Mouse (Mus musculus) heart, postnatal 36 days (tissue): Measurements from ENCODE around the gene Sh2d5. TPM values are rescaled to one million over a fixed set of nuclear protein-coding genes. Genes with fewer than 3 reads are reported as not detected.

ENCODE experiments used
- DNase-seq, 2 experiments: peaks; one replicate each; pipeline ENCODE4 v3.0.0; 2021 to 2022
- intact Hi-C: fragments of 180-260 bp; cut with DNase I; formaldehyde crosslinking; loops from one replicate; pipeline ENCODE4 v1.15.1; 2025
- total RNA-seq, 2 experiments: library from RNA; stranded (reverse); gene quantifications; 2 replicates each; pipeline ENCODE4 v1.2.3; 2021

The Sh2d5 gene
- total RNA-seq, 2 experiments from 2014 or later: not detected

DNA sequence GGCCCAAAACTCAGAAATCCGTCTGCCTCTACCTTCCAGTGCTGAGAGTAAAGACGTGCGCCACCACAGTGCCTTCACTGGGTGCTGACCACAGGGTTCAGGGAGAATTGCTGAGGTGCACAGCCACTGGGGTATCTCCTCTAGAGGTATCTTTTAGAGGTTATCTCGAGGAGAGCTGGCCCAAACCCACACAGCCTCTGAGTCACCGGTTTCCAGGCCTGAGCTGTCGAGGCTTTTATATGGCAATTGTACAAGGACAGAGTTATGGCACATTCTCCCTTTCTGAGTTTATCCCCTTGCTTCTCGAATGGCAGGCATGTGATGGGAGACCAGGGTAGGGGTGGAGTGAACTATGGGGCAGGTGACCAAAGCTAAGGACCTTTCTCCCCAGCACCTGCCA, 8.5 kb downstream of the Sh2d5 start:
- intact Hi-C loops: no loop called here
- DNase-seq: no peak

GRCm38 (mm10) chr4:138259482-138259881, 9.3 kb downstream of the Sh2d5 start:
- intact Hi-C loops: no loop called here
- DNase-seq: no peak

DNA sequence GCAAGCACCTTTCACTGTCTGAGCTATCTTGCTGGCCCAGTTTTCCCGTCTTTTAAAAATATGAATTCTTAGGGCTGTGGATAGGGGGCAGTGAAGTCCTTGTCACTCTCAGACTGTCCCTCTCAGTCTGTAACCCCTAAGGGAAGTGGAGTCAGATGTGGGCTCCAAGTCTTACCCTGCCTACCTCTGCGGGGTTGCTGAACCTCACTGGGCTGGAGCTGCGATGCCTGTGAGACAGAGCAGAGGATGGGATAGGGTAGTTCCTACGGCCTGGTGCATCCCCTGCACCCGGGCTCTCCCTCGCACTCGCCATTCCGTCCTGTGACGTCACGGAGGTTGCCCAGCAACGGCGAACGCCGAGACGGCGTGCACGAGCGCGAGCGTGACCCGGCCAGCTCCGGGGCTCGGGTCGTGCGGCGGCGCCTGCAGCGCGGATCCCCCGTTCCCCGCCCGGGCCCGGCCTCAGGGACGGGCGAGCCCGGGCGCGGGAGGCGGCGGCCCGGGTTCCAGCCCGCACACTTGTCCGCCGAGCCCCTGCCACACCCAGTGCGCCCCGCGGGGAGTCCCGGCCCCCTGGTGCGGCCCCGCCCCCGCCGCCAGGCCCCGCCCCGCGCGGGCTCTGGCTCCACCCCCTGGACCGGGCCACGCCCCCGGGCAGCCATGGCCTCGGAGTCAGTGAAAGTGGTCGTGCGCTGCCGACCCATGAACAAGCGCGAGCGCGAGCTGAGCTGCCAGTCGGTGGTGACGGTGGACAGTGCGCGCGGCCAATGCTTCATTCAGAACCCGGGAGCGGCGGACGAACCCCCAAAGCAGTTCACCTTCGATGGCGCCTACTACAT, 11.9 kb downstream of the Sh2d5 start:
- intact Hi-C loops: no loop called here
- peak; percentile 86 to 89 for DNase-seq

- intact Hi-C loops: no loop called here
- DNase-seq: no peak
Measured at GRCm38 (mm10) chr4:138267869-138268268, 17.7 kb downstream of the Sh2d5 start.

DNA sequence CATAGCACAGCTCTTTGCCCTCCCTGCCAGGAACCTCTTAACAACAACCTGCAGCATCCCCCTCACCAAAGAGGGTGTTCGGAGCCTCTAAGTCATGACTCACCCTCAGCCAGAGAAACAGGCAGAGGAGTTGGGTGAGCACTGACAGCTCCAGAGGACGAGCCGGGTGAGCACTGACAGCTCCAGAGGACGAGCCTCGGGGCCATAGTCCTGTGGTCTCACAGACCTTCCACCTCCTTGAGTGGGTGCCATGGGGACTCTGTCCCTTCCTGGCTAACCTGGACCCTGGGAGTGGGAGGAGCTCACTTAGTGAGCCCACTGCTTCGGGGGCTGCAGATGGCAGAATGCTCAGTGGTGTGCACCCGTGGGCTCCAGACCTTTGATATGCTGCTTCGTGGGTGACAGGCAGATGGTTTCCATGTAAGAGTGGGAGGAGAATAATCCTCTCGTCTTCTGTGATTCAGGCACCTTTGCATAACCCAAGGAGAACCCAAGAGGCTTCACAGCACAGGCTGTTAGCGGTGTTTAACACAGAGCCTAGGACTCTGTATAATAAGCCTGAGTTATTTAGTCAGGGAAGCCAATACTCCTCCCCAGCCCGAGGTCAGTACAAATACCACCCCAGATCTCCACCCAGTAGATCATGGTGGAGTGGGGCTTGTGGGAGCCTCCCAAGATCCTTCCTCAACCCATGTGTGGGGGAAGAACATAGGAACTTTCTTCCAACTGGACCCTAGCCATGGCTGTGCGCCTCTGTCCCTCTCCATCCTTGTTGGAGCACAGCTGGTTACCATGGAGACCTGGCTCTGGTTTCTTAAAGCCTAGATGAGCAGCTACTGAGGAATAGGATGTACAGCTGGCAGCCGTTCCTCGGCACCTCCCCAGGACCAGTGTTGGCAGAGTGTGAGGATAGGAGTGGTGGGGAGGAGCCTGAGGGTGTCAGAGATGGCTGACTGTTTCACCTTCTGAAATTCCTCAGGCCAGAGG, 22.1 kb downstream of the Sh2d5 start:
- peak in 1 of 2 experiments; percentile 6 for DNase-seq
- intact Hi-C loops: no loop called here

DNA sequence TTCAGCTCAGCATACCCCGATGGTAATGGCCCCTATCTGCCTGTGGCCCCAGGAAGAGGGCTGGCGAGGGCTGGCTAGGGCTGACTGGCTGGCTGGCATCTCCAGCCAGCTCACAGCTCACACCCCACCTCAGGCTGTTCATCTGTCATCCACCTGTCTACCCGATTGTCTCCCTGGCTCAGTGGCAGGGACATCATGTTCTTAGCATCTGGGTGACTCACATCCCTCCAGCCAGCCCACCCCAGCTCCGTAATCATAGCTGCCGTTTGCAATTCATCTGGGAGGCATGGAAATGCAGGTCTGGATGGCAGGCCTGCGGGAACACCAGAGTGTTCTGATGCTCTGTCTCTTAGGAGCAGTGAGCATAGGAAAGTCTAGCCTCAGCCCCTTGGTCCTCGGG, 28.1 kb downstream of the Sh2d5 start:
- intact Hi-C loops: no loop called here
- no peak for DNase-seq

DNA sequence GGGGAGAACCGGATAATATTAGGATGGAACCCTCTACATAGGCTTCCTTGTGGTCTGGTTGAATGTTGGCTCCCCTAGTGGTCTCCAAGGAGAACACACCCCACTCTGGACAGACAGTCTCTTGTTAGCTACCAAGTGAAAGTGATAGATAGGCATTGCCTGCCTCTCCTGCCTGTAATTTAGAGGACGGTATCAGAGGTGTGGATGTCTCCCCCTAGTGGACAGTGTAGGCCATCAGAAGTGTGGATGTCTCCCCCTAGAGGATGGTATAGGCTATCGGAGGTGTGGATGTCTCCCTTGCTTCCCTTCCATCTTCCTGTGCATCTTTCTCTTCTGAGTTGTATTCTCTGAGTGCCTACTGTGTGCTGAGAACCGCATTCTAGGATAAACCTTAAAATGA, 32.6 kb downstream of the Sh2d5 start:
- intact Hi-C loops: no loop called here

DNA sequence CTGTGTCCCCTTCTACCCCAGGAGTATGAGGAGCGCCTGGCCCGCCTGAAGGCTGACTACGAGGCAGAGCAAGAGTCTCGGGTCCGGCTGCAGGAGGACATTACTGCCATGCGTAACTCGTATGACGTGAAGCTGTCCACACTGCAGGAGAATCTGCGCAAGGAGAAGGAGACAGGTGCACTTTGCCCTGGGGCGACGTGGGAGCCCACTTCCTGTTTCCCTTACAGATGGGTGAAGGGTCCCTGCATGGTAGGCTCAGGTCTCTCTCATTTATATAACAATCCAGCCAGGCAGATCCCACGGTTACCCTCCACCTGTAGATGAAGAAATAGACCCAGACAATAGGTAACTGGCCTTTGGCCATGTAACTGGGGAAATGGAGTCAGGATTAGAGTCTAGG, 36.2 kb downstream of the Sh2d5 start:
- DNase-seq: no peak
- intact Hi-C loops: no loop called here

More for the DNA sequence above, 32.6 kb downstream of the Sh2d5 start:
- DNase-seq: peak; percentile 22 to 26

GRCm38 (mm10) chr4:138288691-138289090, 38.5 kb downstream of the Sh2d5 start:
- intact Hi-C loops: no loop called here
- DNase-seq: no peak

GRCm38 (mm10) chr4:138292028-138292427, 41.8 kb downstream of the Sh2d5 start:
- intact Hi-C loops: no loop called here
- no peak for DNase-seq

- intact Hi-C loops: no loop called here
Measured at GRCm38 (mm10) chr4:138293261-138293948, 43.2 kb downstream of the Sh2d5 start.

DNA sequence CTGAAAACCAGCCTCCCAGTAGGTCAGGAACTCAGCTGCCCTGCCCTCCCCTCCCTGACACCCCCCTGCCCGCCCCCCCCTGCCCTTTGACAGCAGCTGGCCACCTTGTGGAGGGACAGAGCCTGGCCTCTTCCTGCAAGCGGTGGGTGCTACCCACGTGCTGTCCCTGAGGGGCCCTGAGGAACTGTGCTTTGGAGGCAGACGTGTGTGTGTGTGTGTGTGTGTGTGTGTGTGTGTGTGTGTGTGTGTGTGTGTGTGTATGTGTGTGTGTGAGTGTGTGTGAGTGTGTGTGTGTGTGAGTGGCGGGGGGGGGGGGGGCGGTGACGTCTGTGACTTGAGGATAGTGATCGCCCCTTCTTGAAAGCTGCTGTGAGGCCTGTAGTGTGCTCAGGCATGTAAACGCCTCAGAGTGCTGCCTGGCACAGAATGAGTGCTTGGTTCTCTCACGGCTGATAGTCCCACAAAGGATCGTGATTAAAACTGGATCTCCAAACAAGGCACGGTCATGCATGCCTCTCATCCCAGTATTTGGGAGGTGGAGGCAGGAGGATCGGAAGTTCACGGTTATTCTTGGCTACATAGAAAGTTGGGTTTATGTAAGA, 43.8 kb downstream of the Sh2d5 start:
- no peak for DNase-seq
- intact Hi-C loops: no loop called here

More at GRCm38 (mm10) chr4:138293261-138293948, 43.2 kb downstream of the Sh2d5 start:
- DNase-seq: no peak

GRCm38 (mm10) chr4:138301271-138301780, 51.1 kb downstream of the Sh2d5 start:
- no peak for DNase-seq
- intact Hi-C loops: loop anchor here (10.0 kb wide), 1 partner anchor 307 kb away; the partner anchor contains the start of gene Eif4g3

DNA sequence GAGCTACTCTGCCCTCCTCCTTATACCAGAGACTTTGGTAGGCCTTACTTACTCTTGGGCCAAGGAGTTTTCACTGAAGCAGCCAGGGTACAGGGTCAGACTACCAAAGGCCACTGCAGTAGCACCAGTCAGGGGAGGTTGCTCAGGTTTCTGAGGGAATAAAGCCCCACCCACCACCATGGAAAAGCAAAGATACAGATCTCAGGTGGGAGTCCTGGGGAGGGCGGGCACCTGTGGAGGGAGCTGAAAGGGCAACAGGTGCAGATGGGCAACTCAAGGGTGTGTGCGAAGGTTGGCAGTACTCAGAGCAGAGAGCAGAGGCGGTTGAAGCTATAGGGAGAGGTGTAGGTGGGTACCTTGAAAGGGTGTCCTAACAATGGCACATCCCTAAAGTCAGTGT, 52.8 kb downstream of the Sh2d5 start:
- intact Hi-C loops: loop anchor here (10.0 kb wide), 1 partner anchor 308 kb away; the partner anchor contains the start of gene Eif4g3
- DNase-seq: no peak

DNA sequence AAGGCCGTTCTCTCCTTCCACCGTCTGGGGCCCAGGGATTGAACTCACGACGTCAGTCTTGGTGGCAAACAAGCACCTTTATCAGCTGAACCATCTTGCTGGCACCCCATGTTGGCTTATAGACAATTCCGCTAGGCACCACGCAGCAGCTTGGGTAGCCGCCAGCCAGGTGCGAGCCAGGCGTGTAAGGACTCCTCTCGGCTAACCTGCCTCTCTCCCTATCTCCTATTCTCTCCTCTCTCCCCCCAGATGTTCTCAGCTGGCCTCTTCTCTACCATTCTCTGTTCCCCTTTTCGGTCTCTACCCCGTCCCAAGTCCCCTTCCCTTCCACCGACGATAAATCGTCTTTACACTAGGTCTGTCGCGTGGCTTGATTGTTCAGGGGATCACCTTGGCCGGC, 53.5 kb downstream of the Sh2d5 start:
- intact Hi-C loops: loop anchor here (10.0 kb wide), 1 partner anchor 309 kb away; the partner anchor contains the start of gene Eif4g3
- DNase-seq: no peak

GRCm38 (mm10) chr4:138304340-138305104, 54.3 kb downstream of the Sh2d5 start, which contains the start of gene Ddost:
TSS of gene Ddost (plus strand) at chr4:138304730.
- peak; percentile 94 to 96 for DNase-seq
- intact Hi-C loops: loop anchor here (10.0 kb wide), 1 partner anchor 310 kb away; the partner anchor contains the start of gene Eif4g3

- intact Hi-C loops: loop anchor here (10.0 kb wide), 1 partner anchor 312 kb away; the partner anchor contains the start of gene Eif4g3
- DNase-seq: no peak
Measured at GRCm38 (mm10) chr4:138307025-138307424, 56.8 kb downstream of the Sh2d5 start.

GRCm38 (mm10) chr4:138307739-138308138, 57.5 kb downstream of the Sh2d5 start:
- DNase-seq: no peak
- intact Hi-C loops: loop anchor here (10.0 kb wide), 1 partner anchor 313 kb away; the partner anchor contains the start of gene Eif4g3
